Mouse (Mus musculus) small intestine, adult 2 months (tissue): Measurements from ENCODE around the gene Zfp579.

Source experiments
- CTCF ChIP-seq: fragments of 200-500 bp; IDR thresholded peaks from 2 replicates; pipeline ENCODE4 v1.5.1; 2012; ENCODE audit warnings: low read depth, mild to moderate bottlenecking, control low read depth, inconsistent platforms, low read length, moderate library complexity, mixed read lengths; ENCODE audit not compliant: insufficient replicate concordance, insufficient read length; ENCODE audit errors: extremely low read depth
- POLR2A ChIP-seq: fragments of 200-500 bp; IDR thresholded peaks from 2 replicates; pipeline ENCODE4 v1.6.1; 2012; ENCODE audit warnings: low read depth, mild to moderate bottlenecking, control low read depth, inconsistent platforms, low read length, moderate library complexity

- TF ChIP-seq CTCF: no peak
- TF ChIP-seq POLR2A: no peak
These were observed 33.6 kb upstream of the Zfp579 start for GRCm38 (mm10) chr7:5029543-5029942.
